Mouse (Mus musculus) heart, embryonic 14.5 days (tissue): ENCODE data around the gene Camk2b. TPM values are rescaled to one million over a fixed set of nuclear protein-coding genes. Genes with fewer than 3 reads are reported as not detected.

Experiments
- ATAC-seq: fragments of 200-750 bp; cut with Nextera tagmentation; 2 replicates; pipeline ENCODE4 v1.8.0; 2017; ENCODE audit warnings: low read depth, moderate TSS enrichment; ENCODE audit not compliant: insufficient number of reproducible peaks, insufficient read depth, low FRiP score
- H3K27ac ChIP-seq, 2 experiments: fragments of 200-500 bp in 1 of 2; fragments of 300-500 bp in 1 of 2; sonication (generic) in 1 of 2; replicated peaks in 1 of 2; 2 replicates each; pipeline ENCODE4 v1.5.1; 2012 to 2014; ENCODE audit warnings: low read depth in 2 of 2, low read length in 2 of 2, control low read depth in 1 of 2, mild to moderate bottlenecking in 1 of 2, mixed read lengths in 1 of 2; ENCODE audit not compliant: control insufficient read depth in 1 of 2, insufficient read depth in 1 of 2
- H3K27me3 ChIP-seq: fragments of 300-500 bp; sonication (generic); 2 replicates; pipeline ENCODE4 v1.6.1; 2014; ENCODE audit warnings: mild to moderate bottlenecking, low read length, control low read depth; ENCODE audit not compliant: control insufficient read depth, insufficient read depth
- H3K36me3 ChIP-seq: fragments of 300-500 bp; sonication (generic); 2 replicates; pipeline ENCODE4 v1.6.1; 2014; ENCODE audit warnings: mild to moderate bottlenecking, control low read depth, low read length, mixed read lengths; ENCODE audit not compliant: control insufficient read depth, insufficient read depth
- H3K4me1 ChIP-seq, 2 experiments: fragments of 200-500 bp in 1 of 2; fragments of 300-500 bp in 1 of 2; sonication (generic) in 1 of 2; 2 replicates each; pipeline ENCODE4 v1.6.1; 2012 to 2014; ENCODE audit warnings: low read length in 2 of 2, control low read depth in 1 of 2, mixed read lengths in 1 of 2; ENCODE audit not compliant: control insufficient read depth in 2 of 2, insufficient read depth in 2 of 2
- H3K4me2 ChIP-seq: fragments of 300-500 bp; sonication (generic); 2 replicates; pipeline ENCODE4 v1.6.1; 2014; ENCODE audit warnings: mild to moderate bottlenecking, low read length
- H3K4me3 ChIP-seq, 2 experiments: fragments of 200-500 bp in 1 of 2; fragments of 300-500 bp in 1 of 2; sonication (generic) in 1 of 2; 2 replicates each; pipeline ENCODE4 v1.5.1; 2012 to 2014; ENCODE audit warnings: low read length in 2 of 2, mild to moderate bottlenecking in 2 of 2, control low read depth in 1 of 2, low read depth in 1 of 2, moderate library complexity in 1 of 2; ENCODE audit not compliant: control insufficient read depth in 1 of 2, insufficient read depth in 1 of 2
- H3K9ac ChIP-seq: fragments of 300-500 bp; sonication (generic); 2 replicates; pipeline ENCODE4 v1.6.1; 2014; ENCODE audit warnings: mild to moderate bottlenecking, low read length
- H3K9me3 ChIP-seq: fragments of 300-500 bp; sonication (generic); 2 replicates; pipeline ENCODE4 v1.6.1; 2016; ENCODE audit warnings: low read length, control low read depth; ENCODE audit not compliant: control insufficient read depth
- WGBS: fragments of 180-500 bp; shearing (Covaris S2); extraction: QIAGEN DNeasy Blood & Tissue Kit; methylation state at CpG from one replicate; pipeline ENCODE4 v1.1.7; 2014; 5-methylcytosine and 5-hydroxymethylcytosine counted together
- polyA plus RNA-seq: library from polyadenylated mRNA; unstranded; fragments of >200 nt; fragmentation: Nextera tagmentation; extraction: Ambion mirVana; gene quantifications from 2 replicates; pipeline ENCODE4 v1.2.1, GENCODE M21; 2014

Gene Camk2b
- polyA plus RNA-seq, 1 experiment from 2014 or later: 2.5 TPM

DNA sequence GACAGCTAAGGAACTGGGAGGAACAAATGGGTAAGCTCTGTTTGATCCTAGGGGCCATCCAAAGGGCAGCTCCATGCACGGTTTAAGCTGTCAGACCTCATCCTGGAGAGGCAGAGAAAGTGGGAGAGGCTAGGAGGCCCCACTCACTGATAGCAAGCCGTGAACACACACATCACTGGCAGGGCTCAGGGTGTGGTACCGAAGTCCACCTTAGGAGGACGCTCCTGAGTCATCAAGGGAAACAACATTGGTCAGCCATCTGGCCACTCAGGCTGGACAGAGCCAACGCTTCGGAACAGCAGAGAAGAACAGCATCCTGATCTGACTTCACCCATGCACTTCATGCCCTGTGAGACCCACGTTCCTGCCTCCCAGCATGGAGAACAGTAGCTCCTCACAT is 87.1 kb downstream of the Camk2b start:
- H3K36me3 ChIP-seq: no peaks in the 10 kb centered on the region
- WGBS: 71% methylated on average over 7 of the region's 7 CpGs
- H3K9ac ChIP-seq: no peak overlapping the region
- H3K4me2 ChIP-seq: no peak overlapping the region
- H3K27ac ChIP-seq: no peak overlapping the region
- H3K27me3 ChIP-seq: no peaks in the 10 kb centered on the region
- H3K9me3 ChIP-seq: no peaks in the 10 kb centered on the region
- ATAC-seq: no peak
- H3K4me1 ChIP-seq: peaks cover 2 to 6% of the 10 kb centered on the region in 2 experiments; a peak in 2 of 4 replicates
- H3K4me3 ChIP-seq: no peak overlapping the region

DNA sequence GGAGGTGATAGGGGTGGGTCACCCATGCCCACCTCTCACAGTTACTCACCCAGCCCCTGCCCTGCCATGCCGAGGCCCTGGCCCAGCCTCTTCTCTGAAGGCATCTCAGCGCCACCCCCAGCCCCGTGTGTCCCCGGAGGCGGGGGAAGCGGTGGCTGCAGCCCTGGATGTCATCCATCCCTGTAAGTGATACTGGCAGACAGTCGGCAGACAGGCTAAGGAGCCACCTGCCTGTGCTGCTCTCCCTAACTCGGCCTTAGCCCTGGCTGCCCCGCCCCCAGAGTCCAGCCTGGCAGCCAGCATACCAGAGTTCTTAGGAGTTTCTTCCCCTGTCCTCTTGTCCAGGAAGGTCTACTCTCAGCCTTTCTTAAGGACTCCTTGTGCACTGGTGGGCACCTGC is 90.1 kb downstream of the Camk2b start:
- H3K4me1 ChIP-seq: peaks cover 2 to 6% of the 10 kb centered on the region in 2 experiments; a peak in 2 of 4 replicates
- no peaks in the 10 kb centered on the region; the same call in 1 of the 2 replicates for H3K36me3 ChIP-seq
- WGBS: 15% methylated on average over 9 of the region's 9 CpGs
- no peaks in the 10 kb centered on the region for H3K27me3 ChIP-seq
- H3K9ac ChIP-seq: no peak overlapping the region
- H3K4me2 ChIP-seq: no peak overlapping the region
- ATAC-seq: no peak
- H3K4me3 ChIP-seq: no peak overlapping the region
- no peak overlapping the region for H3K27ac ChIP-seq
- no peaks in the 10 kb centered on the region for H3K9me3 ChIP-seq

DNA sequence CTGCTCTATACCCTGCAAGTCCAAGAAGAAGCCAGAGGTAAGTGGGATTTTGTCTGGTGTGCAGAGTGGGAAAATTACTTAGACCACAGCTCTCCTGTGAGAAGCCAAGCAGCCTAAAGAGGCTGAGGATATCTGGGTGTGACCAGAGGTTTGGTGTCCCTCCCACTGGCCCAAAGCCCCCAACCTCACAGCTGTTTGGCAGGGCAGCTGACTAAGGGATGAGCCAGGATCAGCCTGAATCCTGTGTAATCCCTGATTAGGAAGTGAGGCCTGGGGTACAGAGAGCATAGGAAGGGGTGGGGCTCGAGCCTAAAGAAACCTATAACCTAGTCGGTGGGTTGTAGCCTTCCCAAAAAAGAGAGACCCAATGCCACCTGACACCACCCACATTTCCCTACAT is 91.1 kb downstream of the Camk2b start:
- ATAC-seq: no peak
- no peak overlapping the region for H3K27ac ChIP-seq
- no peaks in the 10 kb centered on the region for H3K9me3 ChIP-seq
- no peak overlapping the region for H3K9ac ChIP-seq
- no peak overlapping the region for H3K4me2 ChIP-seq
- peaks cover 5% of the 10 kb centered on the region for H3K36me3 ChIP-seq
- WGBS: 70% methylated on average over 2 of the region's 2 CpGs
- peaks cover 2 to 6% of the 10 kb centered on the region in 2 experiments; a peak in 2 of 4 replicates for H3K4me1 ChIP-seq
- no peaks in the 10 kb centered on the region for H3K27me3 ChIP-seq
- no peak overlapping the region for H3K4me3 ChIP-seq

DNA sequence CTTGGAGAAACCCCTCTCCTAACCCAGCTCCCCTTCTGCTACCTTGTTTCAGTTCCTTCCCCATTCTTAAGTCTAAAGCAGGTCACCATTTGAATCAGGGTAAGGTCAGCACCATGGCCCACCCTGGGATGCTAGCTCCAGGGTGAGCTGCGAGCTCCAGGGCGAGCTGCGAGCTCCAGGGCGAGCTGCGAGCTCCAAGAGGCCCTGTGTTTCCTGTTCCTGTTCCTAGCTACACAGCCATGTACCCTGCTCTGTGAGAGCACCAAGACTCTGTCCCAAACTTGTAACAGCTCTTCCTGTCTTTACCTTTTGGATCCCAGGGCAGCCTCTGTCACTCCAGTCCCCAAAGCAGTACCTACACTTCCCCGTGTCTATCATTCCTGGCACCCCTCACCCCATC is 92.1 kb downstream of the Camk2b start:
- ATAC-seq: no peak
- peaks cover 2 to 6% of the 10 kb centered on the region in 2 experiments; a peak in 2 of 4 replicates for H3K4me1 ChIP-seq
- 64% methylated on average over 6 of the region's 6 CpGs for WGBS

DNA sequence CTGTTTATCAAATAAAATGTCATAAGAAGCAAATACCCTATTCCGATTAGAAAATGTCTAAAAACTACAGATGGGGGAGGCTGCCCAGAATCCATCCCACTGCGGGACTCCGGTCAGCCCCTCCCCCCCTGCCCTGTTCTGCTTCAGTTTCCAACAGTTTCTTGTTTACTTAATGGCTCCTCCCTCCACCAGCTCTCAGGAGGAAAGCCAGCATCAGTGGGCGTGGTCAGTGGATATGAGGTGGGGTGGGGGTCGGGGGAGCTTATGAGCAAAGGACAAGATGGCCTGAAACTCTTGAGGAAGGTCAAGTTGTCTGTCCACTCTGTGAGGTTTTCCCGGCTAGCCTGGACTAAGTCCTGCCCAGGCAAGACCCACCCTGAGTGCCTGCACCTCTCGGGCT is 93.0 kb downstream of the Camk2b start:
- no peak overlapping the region for H3K27ac ChIP-seq
- peaks cover 23% of the 10 kb centered on the region for H3K36me3 ChIP-seq
- H3K9me3 ChIP-seq: no peaks in the 10 kb centered on the region
- ATAC-seq: no peak
- H3K4me3 ChIP-seq: no peak overlapping the region
- peaks cover 2 to 6% of the 10 kb centered on the region in 2 experiments; a peak in 2 of 4 replicates for H3K4me1 ChIP-seq
- no peak overlapping the region for H3K4me2 ChIP-seq
- no peaks in the 10 kb centered on the region for H3K27me3 ChIP-seq
- H3K9ac ChIP-seq: no peak overlapping the region
- 47% methylated on average over 7 of the region's 7 CpGs for WGBS

More for the DNA sequence above, 92.1 kb downstream of the Camk2b start:
- Histone ChIP-seq H3K4me3 (no peak overlapping the region), H3K27ac (no peak overlapping the region), H3K4me2 (no peak overlapping the region), H3K27me3 (no peaks in the 10 kb centered on the region), H3K36me3 (peaks cover 14% of the 10 kb centered on the region), H3K9ac (no peak overlapping the region), H3K9me3 (no peaks in the 10 kb centered on the region)

DNA sequence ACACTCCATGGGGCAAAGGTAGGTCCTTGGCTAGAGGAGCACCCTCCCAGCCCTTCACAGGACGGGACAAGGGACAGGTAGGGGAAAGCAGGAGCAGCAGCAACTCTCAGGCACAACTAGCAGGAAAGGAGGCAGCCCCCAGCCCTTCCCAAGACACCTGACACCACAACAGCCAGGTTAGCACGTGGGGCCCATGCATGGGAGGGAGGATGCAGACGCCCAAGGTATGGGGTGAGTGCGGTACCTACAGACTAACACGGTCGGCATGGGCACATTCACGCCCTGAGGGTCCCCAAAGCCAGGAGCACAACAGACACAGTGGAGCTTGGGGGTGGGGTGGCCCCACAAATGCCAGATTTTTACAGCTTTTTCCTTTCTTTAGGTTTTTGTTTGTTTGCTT is 95.0 kb downstream of the Camk2b start:
- H3K4me3 ChIP-seq: no peak overlapping the region
- no peaks in the 10 kb centered on the region for H3K9me3 ChIP-seq
- H3K4me2 ChIP-seq: no peak overlapping the region
- 61% methylated on average over 7 of the region's 7 CpGs for WGBS
- H3K27me3 ChIP-seq: no peaks in the 10 kb centered on the region
- peaks cover 2 to 3% of the 10 kb centered on the region in 2 experiments; a peak in 2 of 4 replicates for H3K4me1 ChIP-seq
- no peak overlapping the region for H3K27ac ChIP-seq
- no peak for ATAC-seq
- no peak overlapping the region for H3K9ac ChIP-seq
- H3K36me3 ChIP-seq: peaks cover 43% of the 10 kb centered on the region

DNA sequence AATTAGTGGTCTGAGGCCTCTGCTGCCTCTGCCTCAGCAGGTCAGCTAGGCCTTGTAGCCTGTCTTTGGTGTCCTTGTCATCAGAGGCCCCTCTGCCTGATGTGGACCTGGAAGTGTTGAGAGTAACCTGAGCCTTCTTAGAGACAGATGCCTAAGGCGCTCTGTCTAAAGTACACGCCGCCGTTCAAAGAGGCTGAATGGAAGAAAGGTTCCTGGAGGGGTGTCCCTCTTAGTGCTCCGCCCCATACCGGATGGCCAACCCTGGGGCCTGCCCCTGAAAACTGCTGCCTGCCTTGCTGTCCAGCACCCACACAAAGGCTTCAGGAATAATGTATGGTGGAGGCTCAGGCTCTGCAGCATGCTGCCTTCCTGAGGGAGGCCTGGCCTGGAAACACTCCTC is 97.9 kb downstream of the Camk2b start:
- Histone ChIP-seq H3K4me2 (no peak overlapping the region), H3K4me3 (no peak overlapping the region), H3K9me3 (no peaks in the 10 kb centered on the region), H3K36me3 (peaks cover 73% of the 10 kb centered on the region), H3K4me1 (no peaks in the 10 kb centered on the region), H3K9ac (no peak overlapping the region), H3K27me3 (no peaks in the 10 kb centered on the region), H3K27ac (no peak overlapping the region)
- ATAC-seq: no peak
- WGBS: 52% methylated on average over 6 of the region's 6 CpGs

DNA sequence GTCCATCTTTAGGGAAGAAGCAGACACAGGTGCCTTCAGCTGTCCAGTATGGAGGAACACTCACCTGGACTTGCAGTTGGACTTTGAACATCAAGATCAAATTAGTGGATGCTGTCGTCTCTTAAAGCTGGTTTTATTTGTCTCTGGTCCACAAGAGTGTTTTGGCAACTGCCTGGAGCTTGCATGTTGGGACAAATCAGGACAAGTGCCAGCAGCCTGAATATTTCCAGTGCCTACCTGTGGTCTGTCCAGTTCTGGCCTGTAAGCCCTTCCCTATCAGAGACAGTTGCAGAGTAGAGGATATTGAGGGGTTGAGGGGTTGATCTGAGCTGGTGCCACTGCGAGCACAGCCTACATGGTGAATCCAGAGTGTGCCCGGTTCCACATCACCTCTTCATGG is 99.4 kb downstream of the Camk2b start:
- 90% methylated on average over 3 of the region's 3 CpGs for WGBS
- H3K9me3 ChIP-seq: no peaks in the 10 kb centered on the region
- H3K36me3 ChIP-seq: peaks cover 87% of the 10 kb centered on the region

More for the DNA sequence above, 99.4 kb downstream of the Camk2b start:
- Histone ChIP-seq H3K27me3 (no peaks in the 10 kb centered on the region), H3K9ac (no peak overlapping the region), H3K27ac (no peak overlapping the region), H3K4me3 (no peak overlapping the region), H3K4me1 (no peaks in the 10 kb centered on the region), H3K4me2 (no peak overlapping the region)
- no peak for ATAC-seq
